Mouse (Mus musculus) cerebellum, adult 11-12 months (tissue): ENCODE data around the gene Pnrc2.

Experiments
- DNase-seq: peaks from one replicate; pipeline ENCODE4 v3.0.0; 2022

Pnrc2 gene

DNA sequence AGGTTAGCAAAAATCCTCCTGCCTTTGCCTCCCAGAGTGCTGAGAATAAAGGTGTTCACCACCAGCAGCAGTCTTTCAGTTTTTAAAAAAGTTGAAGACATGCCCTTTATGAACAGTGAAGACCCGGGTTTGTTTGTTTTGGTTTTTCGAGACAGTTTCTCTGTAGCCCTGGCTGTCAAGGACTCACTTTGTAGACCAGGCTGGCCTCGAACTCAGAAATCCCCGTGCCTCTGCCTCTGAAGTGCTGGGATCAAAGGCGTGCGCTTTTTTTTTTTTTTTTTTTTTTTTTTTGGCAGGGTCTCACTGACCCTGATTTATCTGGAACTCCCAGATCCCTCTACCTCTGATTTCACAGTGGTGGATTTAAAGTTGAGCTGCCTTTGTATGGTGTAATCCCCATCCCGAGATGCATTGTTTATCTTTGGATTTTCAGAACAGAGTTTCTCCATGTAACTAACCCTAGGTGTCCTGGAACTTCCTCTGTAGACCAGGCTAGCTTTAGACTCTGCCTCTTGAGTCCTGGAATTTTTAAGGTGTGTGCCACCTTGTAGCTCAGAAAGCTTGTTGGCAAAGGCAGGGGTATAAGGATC lies 16.0 kb downstream of the Pnrc2 start:
- no peak for DNase-seq

DNA sequence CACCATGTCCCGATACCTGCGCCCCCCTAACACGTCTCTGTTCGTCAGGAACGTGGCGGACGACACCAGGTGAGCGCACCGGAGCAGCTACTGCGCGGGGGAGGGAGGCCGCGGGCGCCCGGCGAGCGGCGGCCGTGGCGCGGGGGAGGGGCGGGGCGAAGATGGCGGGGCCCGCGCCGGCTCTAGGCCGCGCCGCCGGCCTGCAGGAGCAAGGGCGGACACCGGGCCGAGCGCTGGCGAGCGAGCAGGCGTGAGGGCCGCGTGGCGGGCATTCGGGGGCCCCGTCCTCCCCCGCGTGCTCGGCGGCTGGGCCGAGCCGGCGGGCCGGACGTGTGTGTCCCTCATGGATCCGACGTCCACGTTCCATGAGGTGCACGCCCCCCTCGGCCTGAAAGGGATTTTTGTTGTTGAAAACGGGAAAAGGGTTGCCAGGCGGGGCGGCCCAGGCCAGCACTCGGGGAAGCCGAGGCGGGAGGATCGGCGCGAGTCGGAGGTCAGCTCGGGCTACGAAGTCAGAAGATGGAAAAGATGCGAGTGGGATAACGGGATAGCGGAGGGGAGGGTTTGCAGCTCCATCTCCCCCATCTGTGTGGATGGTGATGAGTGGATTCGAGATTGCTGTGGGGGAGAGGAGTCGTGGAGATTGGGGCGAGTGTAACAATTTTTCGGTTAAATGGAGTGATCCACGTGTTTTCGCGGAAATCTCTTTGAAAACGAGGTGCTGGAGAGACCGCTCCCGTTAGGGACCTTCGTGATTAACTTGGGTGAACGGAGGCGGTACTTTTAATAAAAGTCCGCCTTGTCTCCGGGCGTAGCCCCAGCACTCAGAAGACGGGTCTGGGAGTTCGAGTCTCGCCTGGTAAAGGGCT lies 17.2 kb downstream of the Pnrc2 start:
- peak; percentile 69 for DNase-seq

DNA sequence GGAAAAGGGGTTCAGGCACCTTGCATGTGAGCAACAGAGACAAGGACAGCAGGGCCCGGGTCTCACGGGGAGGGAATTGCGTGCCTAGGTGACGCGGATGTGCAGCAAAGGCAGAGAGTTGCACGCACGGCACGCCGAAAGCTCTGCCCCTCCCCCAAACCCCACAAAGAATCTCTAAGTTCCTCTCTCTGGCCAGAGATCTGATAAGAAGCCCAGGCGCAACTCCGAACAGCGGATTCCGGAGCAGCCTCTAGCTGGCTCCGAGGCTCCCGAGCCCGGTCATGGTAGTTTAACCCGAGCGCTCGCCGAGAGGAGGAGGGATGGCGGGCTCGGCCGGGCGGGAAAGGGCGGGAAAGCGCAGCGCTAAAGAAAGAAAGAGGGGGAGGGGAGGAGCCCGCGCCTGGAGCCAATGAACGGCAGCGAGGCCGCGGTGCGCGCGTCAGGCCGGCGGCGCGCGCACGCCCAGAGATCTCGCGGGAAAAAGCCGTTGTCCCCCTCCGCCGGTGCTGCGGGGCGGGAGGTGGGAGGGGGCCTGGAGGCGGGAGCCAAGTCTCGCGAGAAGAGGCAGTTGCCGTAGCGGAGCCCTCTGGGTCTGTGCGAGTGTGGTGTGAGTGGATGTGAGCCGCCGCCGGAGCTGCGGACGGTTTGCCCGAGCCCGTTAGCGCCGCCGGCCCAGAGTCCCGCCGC lies 18.0 kb downstream of the Pnrc2 start, which contains the start of gene Srsf10:
Srsf10 (plus strand) TSS at position 212 of the 687 bp plus-strand sequence.
- DNase-seq = peak; percentile 97

DNA sequence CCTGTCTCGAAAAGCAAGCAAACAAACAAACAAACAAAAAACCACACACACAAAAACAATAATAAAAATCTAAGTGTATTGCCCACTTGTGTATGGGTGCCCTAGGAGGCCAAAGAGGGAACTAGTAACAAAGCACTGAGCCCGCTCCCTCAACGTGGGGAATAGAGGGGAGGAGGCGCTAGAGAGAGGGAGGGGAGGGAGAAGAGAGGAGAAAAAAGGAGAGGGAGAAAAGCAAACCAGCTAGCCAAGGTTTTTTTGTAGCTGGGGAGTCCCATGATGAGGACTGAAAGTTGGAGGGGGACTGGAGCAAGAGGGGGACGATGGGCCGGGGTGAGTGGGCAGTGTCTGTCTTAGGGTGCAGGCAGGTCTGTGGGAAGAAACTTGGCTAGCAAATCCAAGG lies 18.6 kb downstream of the Pnrc2 start:
- no peak for DNase-seq

DNA sequence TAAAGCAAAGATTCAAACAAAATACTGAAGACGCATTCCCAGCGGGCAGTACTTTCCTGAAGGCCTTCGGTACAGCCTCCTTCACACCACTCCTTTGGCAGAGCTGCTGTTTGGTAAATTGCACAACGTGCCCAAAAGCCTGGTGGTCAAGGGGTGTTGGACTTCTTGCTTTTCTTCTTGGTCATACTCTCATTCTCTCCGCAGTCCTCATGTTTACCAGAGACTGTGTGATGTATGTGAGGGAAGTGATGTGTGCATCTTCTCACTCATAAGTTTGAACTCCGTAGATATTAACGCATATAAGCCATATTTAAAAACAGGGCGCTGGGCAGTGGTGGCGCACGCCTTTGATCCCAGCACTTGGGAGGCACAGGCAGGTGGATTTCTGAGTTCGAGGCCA lies 19.0 kb downstream of the Pnrc2 start:
- no peak for DNase-seq

DNA sequence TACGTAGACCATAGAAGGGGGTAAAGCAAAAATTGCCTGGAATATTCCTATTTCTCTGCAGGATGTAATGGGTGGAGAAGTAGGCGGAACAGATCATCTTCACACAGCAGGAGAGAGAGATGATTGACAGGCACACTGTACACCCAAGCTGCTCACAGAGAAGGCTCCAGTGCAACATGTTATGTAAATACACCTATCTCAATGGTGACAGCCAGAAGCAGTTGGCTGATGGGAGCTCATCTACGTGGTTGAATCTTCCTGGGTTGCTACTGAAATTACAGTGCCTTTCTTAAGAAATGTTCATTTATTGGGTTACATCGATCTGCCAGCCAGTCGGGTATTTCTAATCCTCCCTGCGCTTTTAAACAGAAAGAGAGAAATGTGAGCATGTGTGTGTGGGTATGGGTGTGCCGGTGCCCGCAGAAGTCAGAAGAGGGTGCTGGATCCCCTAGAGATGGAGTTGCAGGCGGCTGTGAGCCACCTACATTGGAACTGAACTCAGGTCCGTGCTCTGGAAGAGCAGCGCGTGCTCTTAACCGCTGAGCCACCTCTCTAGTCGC lies 19.6 kb downstream of the Pnrc2 start:
- DNase-seq = no peak

DNA sequence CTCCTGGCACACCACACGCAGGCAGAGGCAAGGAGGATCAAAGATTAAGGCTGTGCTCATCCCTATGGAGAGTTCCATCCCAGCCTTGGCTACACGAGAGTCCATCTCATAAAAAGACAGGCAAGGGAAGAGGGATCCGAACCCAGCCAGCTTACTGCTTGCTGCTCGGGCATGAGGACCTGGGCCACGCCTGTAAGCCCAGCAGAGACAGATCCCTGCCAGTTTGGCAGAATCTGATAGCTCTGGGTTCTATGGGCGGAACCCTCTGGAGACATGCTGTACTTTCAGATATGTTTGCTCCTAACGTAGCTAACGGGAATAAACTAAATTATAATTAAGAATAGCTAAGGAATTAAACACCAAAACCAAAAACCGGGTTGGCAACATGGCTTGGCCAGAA lies 21.7 kb downstream of the Pnrc2 start:
- no peak for DNase-seq

DNA sequence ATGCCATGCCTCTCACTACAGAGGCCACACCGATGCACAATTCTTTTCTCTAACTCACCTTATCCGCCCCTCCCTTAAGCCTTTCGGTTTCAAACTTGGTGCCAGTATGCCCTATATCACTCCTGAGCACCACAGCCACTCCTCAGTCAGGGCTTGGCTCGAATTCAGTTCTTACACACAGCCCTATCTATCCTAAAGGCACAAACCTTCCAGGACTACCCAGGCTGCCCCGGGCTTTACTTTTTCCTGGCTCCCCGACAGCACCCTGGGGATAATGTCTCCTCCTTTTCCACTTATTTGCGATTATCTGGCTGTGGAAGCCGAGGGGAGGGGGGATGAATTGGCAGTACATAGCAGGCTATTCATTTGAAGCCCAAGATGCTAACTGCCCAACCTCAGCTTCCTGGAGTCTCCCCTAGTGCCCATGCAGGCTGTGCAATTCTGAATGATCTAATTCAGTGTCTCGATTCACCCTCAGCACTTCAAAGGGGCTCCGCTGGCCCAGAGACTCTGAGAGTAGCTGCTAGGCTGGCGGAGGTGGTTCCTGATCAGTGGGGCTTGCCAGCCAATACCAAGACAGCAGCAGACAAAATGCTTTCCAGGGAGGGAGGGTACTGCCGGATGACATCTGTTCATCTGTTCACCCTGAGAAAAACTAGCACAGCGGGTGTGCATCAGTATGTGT lies 23.1 kb downstream of the Pnrc2 start:
- DNase-seq = no peak

DNA sequence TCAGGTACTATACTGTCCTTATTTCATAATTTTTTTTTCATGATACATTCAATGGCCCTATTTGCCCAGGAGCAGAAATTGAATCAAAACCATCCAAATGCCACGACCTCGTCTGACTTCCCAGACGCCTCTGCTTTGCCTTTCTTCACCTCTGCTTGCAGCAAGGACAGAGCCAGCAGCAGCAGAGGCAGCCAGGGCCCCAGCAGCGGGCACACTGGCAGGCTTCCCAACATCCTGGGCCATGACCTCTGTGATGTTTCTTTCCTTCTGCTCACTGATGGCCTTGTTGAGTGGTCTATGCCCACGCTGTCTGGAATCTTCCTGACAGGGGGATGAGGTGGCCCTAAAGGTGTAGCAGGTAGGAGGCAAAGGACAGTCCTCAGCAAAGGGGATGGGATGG lies 26.1 kb downstream of the Pnrc2 start:
- no peak for DNase-seq

DNA sequence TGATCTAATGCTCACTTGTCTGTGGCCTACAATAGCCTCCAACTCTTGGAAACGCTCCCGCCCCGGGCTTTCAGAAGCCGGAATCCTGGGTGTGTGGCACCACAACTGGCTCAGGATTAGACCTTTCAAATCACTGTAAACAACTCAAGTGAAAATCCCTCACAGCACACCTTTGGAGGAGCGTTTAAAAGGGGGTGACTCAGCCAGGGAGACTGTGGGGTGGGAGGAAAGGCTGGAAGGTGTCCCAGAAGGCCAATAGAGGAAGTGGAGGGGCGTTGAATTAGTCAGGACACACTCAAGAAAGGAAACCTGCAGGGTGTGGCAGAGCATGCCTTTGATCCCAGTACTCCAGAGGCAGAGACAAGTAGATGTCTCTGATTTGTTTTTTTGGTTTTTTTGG lies 29.2 kb downstream of the Pnrc2 start:
- DNase-seq = no peak

DNA sequence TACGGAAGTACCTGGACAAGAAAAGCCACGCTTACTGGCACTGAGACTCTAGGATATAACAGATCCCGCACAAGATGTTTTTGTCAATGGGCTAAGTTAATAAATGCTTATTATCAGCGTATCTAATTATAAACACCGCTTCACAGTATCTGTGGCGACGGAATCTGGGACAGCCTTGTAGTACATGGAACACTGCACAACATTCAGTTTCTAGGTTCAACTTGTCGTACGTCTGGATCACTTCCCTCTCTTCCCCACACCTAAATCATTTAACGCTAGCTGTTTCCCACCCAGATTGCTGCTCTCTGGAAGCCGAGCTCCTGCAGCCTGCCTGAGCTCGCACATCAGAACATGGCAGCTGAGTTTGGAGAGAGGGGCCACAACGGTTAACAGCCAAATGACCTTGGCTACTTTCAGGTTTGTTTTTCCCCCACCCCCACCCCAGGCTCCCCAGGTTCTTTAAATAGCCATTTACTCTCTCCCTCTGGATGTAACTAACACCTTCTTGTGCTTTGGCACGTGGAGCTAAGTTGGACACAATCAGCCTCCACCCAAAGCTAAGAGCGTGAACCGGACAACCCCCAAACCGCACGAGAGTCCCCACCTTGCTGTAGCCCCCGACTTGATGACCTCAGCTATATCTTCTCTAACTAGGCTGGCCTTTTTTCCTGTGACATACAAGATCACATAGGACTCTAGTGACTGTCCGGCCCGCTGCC lies 34.2 kb downstream of the Pnrc2 start:
- no peak for DNase-seq

DNA sequence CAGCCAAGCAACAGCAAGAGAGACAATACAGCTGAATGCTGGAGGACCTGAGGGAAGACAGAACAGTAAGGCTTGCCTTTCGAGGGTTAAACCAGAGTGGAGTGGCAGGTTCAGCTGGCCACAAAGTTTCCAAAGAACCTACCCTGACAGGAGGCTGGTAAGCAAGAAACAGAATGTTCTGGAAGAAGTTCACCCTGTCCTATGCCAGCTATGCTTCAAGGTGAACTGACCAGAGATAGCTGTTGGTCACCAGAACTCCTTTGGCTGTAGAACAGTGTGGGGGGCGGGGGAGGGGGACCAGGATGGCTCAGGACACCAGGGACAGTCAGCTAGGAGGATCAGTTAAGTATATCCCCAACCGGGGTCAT lies 34.7 kb downstream of the Pnrc2 start:
- DNase-seq = no peak

DNA sequence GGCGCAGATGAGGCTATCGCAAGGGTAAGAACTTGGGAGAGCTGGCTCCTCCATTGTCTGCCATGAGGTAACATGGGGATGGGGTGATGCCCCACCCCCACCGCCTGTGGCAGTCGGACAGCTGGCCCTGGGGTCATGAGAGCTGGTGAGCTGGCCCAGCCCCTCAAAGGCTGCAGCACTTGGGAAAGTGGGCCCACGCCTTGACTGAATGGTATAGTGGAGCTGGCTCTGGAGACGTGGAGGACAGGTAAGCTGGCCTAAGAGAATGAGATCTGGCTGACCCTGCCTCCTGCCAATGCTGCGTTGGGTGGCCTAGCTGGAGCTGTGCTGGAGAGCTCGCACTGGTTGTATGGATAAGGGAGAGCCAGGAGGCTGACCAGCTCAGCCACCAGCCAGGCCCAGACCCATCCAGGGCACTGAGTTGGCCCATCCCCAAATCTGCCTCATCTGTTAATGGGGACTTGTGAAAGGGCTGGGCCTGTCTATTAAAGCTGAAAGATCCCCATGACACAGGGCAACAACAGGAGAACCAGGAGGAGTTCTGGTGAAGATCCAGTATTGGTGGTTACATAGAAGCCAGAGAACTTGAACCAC lies 39.4 kb downstream of the Pnrc2 start:
- no peak for DNase-seq

DNA sequence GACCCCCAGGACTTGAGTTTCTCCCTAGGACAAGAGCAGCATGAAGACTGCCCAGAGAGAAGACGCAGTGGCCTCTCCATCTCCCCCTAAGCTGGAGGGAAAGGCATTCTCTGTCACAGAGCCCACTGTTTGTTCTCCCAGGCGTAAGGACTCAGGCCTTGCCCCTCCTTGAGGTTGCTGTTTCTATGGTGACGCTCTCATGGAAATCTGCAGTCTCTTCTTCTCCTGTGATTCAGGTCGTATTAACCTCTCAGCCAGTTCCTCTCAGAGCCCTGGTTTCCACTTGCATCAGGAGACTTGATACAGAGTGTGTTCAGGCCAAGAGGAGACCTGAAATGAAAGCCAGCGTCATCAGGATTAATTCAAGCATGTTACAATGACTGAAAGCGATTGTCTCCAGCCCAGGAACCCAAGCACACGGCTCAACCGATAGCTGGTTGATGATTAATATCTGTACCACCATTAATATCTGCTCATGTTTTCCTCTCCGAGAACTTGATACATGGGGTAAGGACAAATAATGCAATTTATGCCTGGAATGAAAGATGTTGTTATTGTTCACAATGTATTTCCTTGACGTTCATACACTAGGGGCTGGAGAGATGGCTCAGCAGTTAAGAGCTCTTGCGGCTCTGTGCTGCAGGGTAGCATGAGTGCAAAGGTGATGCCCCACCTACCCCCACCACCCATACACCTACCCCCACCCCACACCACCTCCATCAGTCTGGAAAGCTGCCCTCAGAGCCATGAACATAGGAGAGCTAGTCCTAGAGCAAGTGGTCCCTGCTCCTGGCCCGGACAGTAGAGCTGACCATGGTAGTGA lies 40.1 kb downstream of the Pnrc2 start:
- no peak for DNase-seq

DNA sequence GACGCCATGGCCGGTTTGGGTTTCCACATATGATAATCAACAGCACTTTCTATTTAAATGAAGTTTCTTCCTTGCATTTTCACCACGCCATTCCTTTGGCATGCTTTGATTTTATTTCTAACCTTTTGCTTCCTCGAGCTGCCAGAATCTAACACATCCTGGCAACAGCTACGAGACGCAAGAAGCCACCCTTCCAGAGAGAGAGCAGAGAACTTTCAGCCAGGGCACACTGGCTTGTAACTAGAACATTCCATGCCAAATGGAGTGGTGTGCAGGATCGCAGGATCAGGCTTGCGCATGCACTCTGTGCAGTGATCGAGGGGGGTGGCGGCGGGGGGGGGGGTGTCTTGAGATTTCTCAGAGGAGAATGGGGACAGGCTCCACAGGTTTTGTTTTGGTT lies 41.6 kb downstream of the Pnrc2 start:
- DNase-seq = no peak

DNA sequence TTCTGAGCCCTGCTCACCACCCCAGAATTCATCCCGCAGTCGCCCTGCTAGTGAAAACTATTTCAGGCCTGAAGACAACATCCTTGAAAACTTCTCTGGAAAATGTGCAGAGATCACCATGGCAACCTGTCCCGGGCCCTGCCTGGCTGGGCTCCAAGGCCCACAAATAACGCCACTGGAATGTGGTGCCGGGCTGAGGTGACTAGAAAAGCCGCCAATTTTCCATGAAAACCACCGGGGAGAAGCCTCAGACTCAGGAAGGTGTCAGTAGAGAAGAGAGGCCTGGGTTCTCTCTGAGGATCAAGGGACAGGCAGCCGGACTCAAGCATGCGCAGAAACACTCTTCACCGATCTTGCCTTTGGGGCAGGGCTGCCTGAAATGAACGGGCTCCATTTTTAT lies 45.2 kb downstream of the Pnrc2 start:
- DNase-seq = no peak

DNA sequence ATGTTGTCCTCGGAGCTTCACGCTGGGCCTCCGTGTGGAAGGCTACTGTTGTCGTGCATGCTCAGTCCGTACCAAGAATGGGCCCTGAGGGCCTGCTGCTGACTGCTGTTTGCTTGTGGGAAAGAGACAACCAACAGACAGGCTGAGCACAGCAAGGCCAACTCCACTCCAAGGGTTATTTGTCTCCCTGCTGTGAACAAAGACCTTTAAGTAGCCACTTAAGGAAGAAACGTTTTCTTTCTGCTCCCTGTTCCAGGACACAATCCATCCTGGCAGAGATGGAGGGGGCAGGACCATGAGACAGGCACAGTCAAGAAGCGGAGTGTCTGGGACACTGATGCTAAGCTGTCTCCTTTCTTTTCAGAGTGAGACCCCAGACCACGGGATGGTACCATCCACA lies 49.4 kb downstream of the Pnrc2 start:
- no peak for DNase-seq

DNA sequence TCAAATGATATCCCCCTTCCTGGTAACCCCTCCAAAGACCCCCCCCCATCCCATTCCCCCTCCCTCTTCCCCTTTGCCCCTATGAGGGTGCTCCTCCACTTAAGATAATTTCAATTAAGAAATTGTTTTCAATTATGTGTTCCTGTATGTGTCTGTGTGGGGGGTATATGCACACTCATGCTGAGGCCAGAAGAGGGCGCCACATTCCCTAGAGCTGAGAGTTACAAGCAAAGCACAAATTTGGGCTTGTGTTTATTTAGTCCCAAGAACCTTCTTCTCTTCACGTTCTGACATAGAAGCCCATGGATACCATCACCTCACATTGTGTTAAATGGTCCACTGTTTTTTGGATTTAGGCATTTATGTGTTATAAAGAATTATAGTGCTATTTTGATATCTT lies 50.4 kb downstream of the Pnrc2 start:
- no peak for DNase-seq

DNA sequence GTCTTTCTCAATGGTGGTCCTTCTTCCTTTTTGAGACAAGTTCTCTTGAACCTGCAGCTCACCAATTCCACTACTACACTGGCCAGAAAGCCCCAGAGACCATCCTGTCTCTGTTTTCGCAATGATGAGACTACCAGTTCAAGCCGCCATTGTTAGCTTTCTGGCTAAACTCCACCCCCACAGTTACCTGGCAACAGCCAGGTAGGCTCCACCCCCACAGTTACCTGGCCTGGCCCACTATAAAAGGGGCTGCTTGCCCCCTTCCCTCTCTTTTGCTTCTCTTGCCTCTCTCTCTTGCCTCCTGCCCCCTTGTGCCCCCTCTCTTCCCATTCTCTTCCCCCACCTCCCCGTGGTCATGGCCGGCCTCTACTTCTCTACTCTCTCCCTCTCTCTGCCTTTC lies 51.9 kb downstream of the Pnrc2 start:
- no peak for DNase-seq
